Mouse (Mus musculus): ENCODE results near the gene Tfr2. TPM values are rescaled to one million over a fixed set of nuclear protein-coding genes. Genes with fewer than 3 reads are reported as not detected.

Gene Tfr2
- total and polyA plus RNA-seq, 3 experiments = 96.2 to 112 TPM; not detected in 1

- no peak overlapping the region for H3K9ac ChIP-seq (ENCODE audit: control insufficient read depth, low read depth, low read length, poor library complexity, severe bottlenecking)
- H3K79me2 ChIP-seq (ENCODE audit: control insufficient read depth, insufficient read depth, low read length, poor library complexity) = no peaks in the 10 kb centered on the region
- H3K4me3 ChIP-seq (ENCODE audit: control insufficient read depth in 1 of 2, insufficient read depth in 1 of 2, low read depth in 2 of 2, low read length in 2 of 2) = no peak overlapping the region
- no peaks in the 10 kb centered on the region for H3K9me3 ChIP-seq (replicated peaks; ENCODE audit: insufficient read depth, low read length)
- H3K27ac ChIP-seq (ENCODE audit: control insufficient read depth, low read depth, low read length) = no peak overlapping the region
- H3K27me3 ChIP-seq (ENCODE audit: control insufficient read depth in 1 of 2, insufficient read depth in 2 of 2, low read length in 2 of 2) = no peaks in the 10 kb centered on the region
- DNase-seq (ENCODE audit: low read depth, low spot score) = peak; percentile 48
- TF ChIP-seq MAZ (IDR thresholded peaks at IDR 0.05; ENCODE audit: low read depth, low read length) (no peak), HCFC1 (IDR thresholded peaks at IDR 0.05; ENCODE audit: low read depth, low read length) (no peak), GABPA (IDR thresholded peaks at IDR 0.05; ENCODE audit: low read depth, low read length) (no peak), ZKSCAN1 (IDR thresholded peaks at IDR 0.05; ENCODE audit: low read depth, low read length) (no peak), CTCF (IDR thresholded peaks at IDR 0.05 in 2 of 3, conservative IDR thresholded peaks at IDR 0.05 in 1 of 3; ENCODE audit: control insufficient read depth in 1 of 3, insufficient read depth in 1 of 3, low read depth in 2 of 3, low read length in 3 of 3, poor library complexity in 1 of 3, severe bottlenecking in 1 of 3) (no peak), MYB (IDR thresholded peaks at IDR 0.05; ENCODE audit: low read depth, low read length) (no peak), ETS1 (IDR thresholded peaks at IDR 0.05; ENCODE audit: low read depth, low read length) (no peak), TCF12 (IDR thresholded peaks at IDR 0.05; ENCODE audit: low read depth, low read length) (no peak), POLR2AphosphoS2 (IDR thresholded peaks at IDR 0.05; ENCODE audit: low read length) (no peak)
- no peaks in the 10 kb centered on the region for H3K4me1 ChIP-seq (ENCODE audit: control insufficient read depth in 1 of 2, insufficient read depth in 2 of 2, low read length in 2 of 2)
- H3K36me3 ChIP-seq (ENCODE audit: control insufficient read depth in 1 of 2, insufficient read depth in 2 of 2, low read length in 2 of 2) = no peaks in the 10 kb centered on the region
Measured at GRCm38 (mm10) chr5:137541768-137542540, 27.7 kb upstream of the Tfr2 start.

GRCm38 (mm10) chr5:137544926-137545325 lies 24.7 kb upstream of the Tfr2 start:
- DNase-seq (ENCODE audit: low read depth, low spot score) = no peak
- TF ChIP-seq CHD1 (IDR thresholded peaks at IDR 0.05; ENCODE audit: low read depth, low read length) = no peak
- TF ChIP-seq ETS1 (IDR thresholded peaks at IDR 0.05; ENCODE audit: low read depth, low read length) = no peak
- no peak for TF ChIP-seq SMC3 (IDR thresholded peaks at IDR 0.05; ENCODE audit: low read depth, low read length)
- TF ChIP-seq CHD2 (IDR thresholded peaks at IDR 0.05; ENCODE audit: low read length) = no peak

DNA sequence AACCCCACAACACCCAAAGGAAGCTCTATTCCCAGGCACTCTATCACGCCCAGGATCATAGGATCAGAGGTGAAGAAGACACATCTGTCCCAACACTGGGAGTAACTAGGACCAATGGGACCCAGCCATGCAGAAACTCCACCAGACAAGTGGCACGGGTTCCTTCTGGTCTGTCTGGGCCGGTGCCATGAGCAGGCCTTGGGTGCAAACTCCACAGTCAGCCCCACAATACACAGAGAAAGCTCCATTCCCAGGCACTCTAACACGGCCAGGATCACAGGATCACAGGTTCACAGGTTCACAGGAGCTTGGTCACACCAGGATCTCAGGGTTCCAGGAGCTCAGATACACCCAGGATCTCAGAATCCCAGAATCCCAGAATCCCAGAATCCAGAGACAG lies 24.0 kb upstream of the Tfr2 start:
- H3K36me3 ChIP-seq (ENCODE audit: control insufficient read depth in 1 of 2, insufficient read depth in 2 of 2, low read length in 2 of 2) = no peaks in the 10 kb centered on the region
- DNase-seq (ENCODE audit: low read depth, low spot score) = no peak
- TF ChIP-seq USF1 (IDR thresholded peaks at IDR 0.05; ENCODE audit: low read depth, low read length) = no peak
- TF ChIP-seq ETS1 (IDR thresholded peaks at IDR 0.05; ENCODE audit: low read depth, low read length) = no peak
- TF ChIP-seq TCF12 (IDR thresholded peaks at IDR 0.05; ENCODE audit: low read depth, low read length) = no peak
- no peak for TF ChIP-seq CHD2 (IDR thresholded peaks at IDR 0.05; ENCODE audit: low read length)
- TF ChIP-seq NRF1 (IDR thresholded peaks at IDR 0.05; ENCODE audit: insufficient read depth, low read depth, low read length, poor library complexity, severe bottlenecking) = no peak
- no peak for TF ChIP-seq ZMIZ1 (IDR thresholded peaks at IDR 0.05; ENCODE audit: low read depth, low read length)
- TF ChIP-seq RAD21 (IDR thresholded peaks at IDR 0.05; ENCODE audit: low read depth, low read length) = no peak
- TF ChIP-seq POLR2AphosphoS2 (IDR thresholded peaks at IDR 0.05; ENCODE audit: low read length) = no peak
- TF ChIP-seq SIN3A (IDR thresholded peaks at IDR 0.05; ENCODE audit: low read length) = no peak
- TF ChIP-seq MAZ (IDR thresholded peaks at IDR 0.05; ENCODE audit: low read depth, low read length) = no peak
- no peak for TF ChIP-seq HCFC1 (IDR thresholded peaks at IDR 0.05; ENCODE audit: low read depth, low read length)
- TF ChIP-seq MYB (IDR thresholded peaks at IDR 0.05; ENCODE audit: low read depth, low read length) = no peak
- no peak for TF ChIP-seq ZC3H11A (IDR thresholded peaks at IDR 0.05; ENCODE audit: low read depth, low read length)
- TF ChIP-seq MAFK (IDR thresholded peaks at IDR 0.05; ENCODE audit: borderline replicate concordance, low read depth, low read length) = no peak
- no peak for TF ChIP-seq MAX (IDR thresholded peaks at IDR 0.05; ENCODE audit: low read length)
- no peaks in the 10 kb centered on the region for H3K9me3 ChIP-seq (replicated peaks; ENCODE audit: insufficient read depth, low read length)
- no peak overlapping the region for H3K27ac ChIP-seq (ENCODE audit: control insufficient read depth, low read depth, low read length)
- H3K27me3 ChIP-seq (ENCODE audit: control insufficient read depth in 1 of 2, insufficient read depth in 2 of 2, low read length in 2 of 2) = no peaks in the 10 kb centered on the region; a peak in 1 of 4 replicates
- no peak overlapping the region for H3K9ac ChIP-seq (ENCODE audit: control insufficient read depth, low read depth, low read length, poor library complexity, severe bottlenecking)
- H3K4me3 ChIP-seq (ENCODE audit: control insufficient read depth in 1 of 2, insufficient read depth in 1 of 2, low read depth in 2 of 2, low read length in 2 of 2) = no peak overlapping the region
- H3K79me2 ChIP-seq (ENCODE audit: control insufficient read depth, insufficient read depth, low read length, poor library complexity) = no peaks in the 10 kb centered on the region
- no peaks in the 10 kb centered on the region for H3K4me1 ChIP-seq (ENCODE audit: control insufficient read depth in 1 of 2, insufficient read depth in 2 of 2, low read length in 2 of 2)

More at GRCm38 (mm10) chr5:137544926-137545325, 24.7 kb upstream of the Tfr2 start:
- no peaks in the 10 kb centered on the region for H3K79me2 ChIP-seq (ENCODE audit: control insufficient read depth, insufficient read depth, low read length, poor library complexity)
- no peak overlapping the region for H3K4me3 ChIP-seq (ENCODE audit: control insufficient read depth in 1 of 2, insufficient read depth in 1 of 2, low read depth in 2 of 2, low read length in 2 of 2)
- H3K4me1 ChIP-seq (ENCODE audit: control insufficient read depth in 1 of 2, insufficient read depth in 2 of 2, low read length in 2 of 2) = no peaks in the 10 kb centered on the region
- no peaks in the 10 kb centered on the region for H3K36me3 ChIP-seq (ENCODE audit: control insufficient read depth in 1 of 2, insufficient read depth in 2 of 2, low read length in 2 of 2)
- H3K27ac ChIP-seq (ENCODE audit: control insufficient read depth, low read depth, low read length) = no peak overlapping the region
- H3K9ac ChIP-seq (ENCODE audit: control insufficient read depth, low read depth, low read length, poor library complexity, severe bottlenecking) = no peak overlapping the region
- no peaks in the 10 kb centered on the region for H3K9me3 ChIP-seq (replicated peaks; ENCODE audit: insufficient read depth, low read length)
- H3K27me3 ChIP-seq (ENCODE audit: control insufficient read depth in 1 of 2, insufficient read depth in 2 of 2, low read length in 2 of 2) = no peaks in the 10 kb centered on the region; a peak in 1 of 4 replicates

Data from MEL (cell line).